Mouse (Mus musculus): ENCODE measurements around the gene Lrch3.
"Not testable (repeated sequence)": the region's sequence is repeated elsewhere in the genome, so short reads cannot be mapped to it uniquely, and the experiment has no call there.

The Lrch3 gene

GRCm38 (mm10) chr16:32913212-32913611 lies 688 bp upstream of the Lrch3 start:
- DNase-seq (ENCODE audit: low spot score): no peak

- no peak for DNase-seq (ENCODE audit: low spot score)
These were observed 1.6 kb downstream of the Lrch3 start for GRCm38 (mm10) chr16:32915292-32916068.

- DNase-seq (ENCODE audit: low spot score): not testable (repeated sequence)
These were observed 12.7 kb downstream of the Lrch3 start for GRCm38 (mm10) chr16:32926629-32927028.

GRCm38 (mm10) chr16:32927044-32927443 lies 13.1 kb downstream of the Lrch3 start:
- DNase-seq (ENCODE audit: low spot score): no peak

- DNase-seq (ENCODE audit: low spot score): no peak
These were observed 16.0 kb downstream of the Lrch3 start for GRCm38 (mm10) chr16:32929918-32930317.

- DNase-seq (ENCODE audit: low spot score): no peak
These were observed 20.6 kb downstream of the Lrch3 start for GRCm38 (mm10) chr16:32934470-32934869.

- DNase-seq (ENCODE audit: low spot score): no peak
These were observed 21.2 kb downstream of the Lrch3 start for GRCm38 (mm10) chr16:32935088-32935487.

- no peak for DNase-seq (ENCODE audit: low spot score)
These were observed 23.5 kb downstream of the Lrch3 start for GRCm38 (mm10) chr16:32937358-32937757.

- not testable (repeated sequence) for DNase-seq (ENCODE audit: low spot score)
These were observed 25.4 kb downstream of the Lrch3 start for GRCm38 (mm10) chr16:32939301-32939700.

GRCm38 (mm10) chr16:32939716-32940115 lies 25.8 kb downstream of the Lrch3 start:
- not testable (repeated sequence) for DNase-seq (ENCODE audit: low spot score)

- not testable (repeated sequence) for DNase-seq (ENCODE audit: low spot score)
These were observed 27.3 kb downstream of the Lrch3 start for GRCm38 (mm10) chr16:32941226-32941625.

- no peak for DNase-seq (ENCODE audit: low spot score)
These were observed 28.8 kb downstream of the Lrch3 start for GRCm38 (mm10) chr16:32942694-32943093.

- DNase-seq (ENCODE audit: low spot score): no peak
These were observed 31.5 kb downstream of the Lrch3 start for GRCm38 (mm10) chr16:32945379-32945778.

GRCm38 (mm10) chr16:32948016-32948415 lies 34.1 kb downstream of the Lrch3 start:
- DNase-seq (ENCODE audit: low spot score): no peak

- no peak for DNase-seq (ENCODE audit: low spot score)
These were observed 34.8 kb downstream of the Lrch3 start for GRCm38 (mm10) chr16:32948656-32949055.

GRCm38 (mm10) chr16:32949281-32949680 lies 35.4 kb downstream of the Lrch3 start:
- no peak for DNase-seq (ENCODE audit: low spot score)

GRCm38 (mm10) chr16:32951074-32951473 lies 37.2 kb downstream of the Lrch3 start:
- DNase-seq (ENCODE audit: low spot score): no peak

GRCm38 (mm10) chr16:32953806-32954205 lies 39.9 kb downstream of the Lrch3 start:
- no peak for DNase-seq (ENCODE audit: low spot score)

GRCm38 (mm10) chr16:32954304-32954703 lies 40.4 kb downstream of the Lrch3 start:
- DNase-seq (ENCODE audit: low spot score): no peak

GRCm38 (mm10) chr16:32956889-32957288 lies 43.0 kb downstream of the Lrch3 start:
- DNase-seq (ENCODE audit: low spot score): no peak

GRCm38 (mm10) chr16:32972535-32972934 lies 58.6 kb downstream of the Lrch3 start:
- DNase-seq (ENCODE audit: low spot score): no peak

- DNase-seq (ENCODE audit: low spot score): no peak
These were observed 59.1 kb downstream of the Lrch3 start for GRCm38 (mm10) chr16:32973047-32973446.

GRCm38 (mm10) chr16:32980227-32980626 lies 66.3 kb downstream of the Lrch3 start:
- no peak for DNase-seq (ENCODE audit: low spot score)

- no peak for DNase-seq (ENCODE audit: low spot score)
These were observed 67.5 kb downstream of the Lrch3 start for GRCm38 (mm10) chr16:32981405-32981804.
